Mouse (Mus musculus) heart, adult 2 months (tissue): ENCODE measurements around the gene Hoxa4. TPM values are rescaled to one million over a fixed set of nuclear protein-coding genes. Genes with fewer than 3 reads are reported as not detected.

Experiments used
- DNase-seq, 2 experiments: peaks; one replicate each; pipeline ENCODE4 v3.0.0; 2021
- H3K27ac ChIP-seq: fragments of 200-600 bp; 2 replicates; pipeline ENCODE4 v1.8.1; 2022
- H3K27me3 ChIP-seq: fragments of 200-500 bp; 2 replicates; pipeline ENCODE4 v1.6.1; 2012; ENCODE audit warnings: mild to moderate bottlenecking, low read length, inconsistent platforms, mixed read lengths; ENCODE audit not compliant: control insufficient read depth, insufficient read depth
- H3K36me3 ChIP-seq: fragments of 200-500 bp; 2 replicates; pipeline ENCODE4 v1.6.1; 2012; ENCODE audit warnings: low read length, inconsistent platforms; ENCODE audit not compliant: control insufficient read depth, insufficient read depth
- H3K4me1 ChIP-seq: fragments of 200-500 bp; 2 replicates; pipeline ENCODE4 v1.6.1; 2011; ENCODE audit warnings: low read length; ENCODE audit not compliant: control insufficient read depth, insufficient read depth
- H3K4me3 ChIP-seq: fragments of 200-600 bp; 2 replicates; pipeline ENCODE4 v1.8.1; 2022
- H3K79me2 ChIP-seq: fragments of 200-500 bp; replicated peaks from 2 replicates; pipeline ENCODE4 v1.6.1; 2012; ENCODE audit warnings: mild to moderate bottlenecking, inconsistent platforms, low read length, moderate library complexity, mixed read lengths; ENCODE audit not compliant: control insufficient read depth, insufficient read depth
- H3K9ac ChIP-seq: fragments of 200-500 bp; 2 replicates; pipeline ENCODE4 v1.6.1; 2012; ENCODE audit warnings: low read depth, mild to moderate bottlenecking, control low read depth, inconsistent platforms, low read length, mixed read lengths
- CTCF ChIP-seq: fragments of 200-600 bp; IDR thresholded peaks from 2 replicates; pipeline ENCODE4 v1.8.1; 2022; ENCODE audit warnings: antibody characterized with exemption, mild to moderate bottlenecking, moderate library complexity
- EP300 ChIP-seq: fragments of 200-500 bp; IDR thresholded peaks from 2 replicates; pipeline ENCODE4 v1.6.1; 2011; ENCODE audit warnings: low read depth, low read length, control low read depth; ENCODE audit not compliant: insufficient read depth
- POLR2A ChIP-seq: fragments of 200-500 bp; IDR thresholded peaks from 2 replicates; pipeline ENCODE4 v1.6.1; 2011; ENCODE audit warnings: mild to moderate bottlenecking, low read depth, low read length, control low read depth; ENCODE audit not compliant: insufficient read depth
- WGBS: fragments of 180-500 bp; shearing (Covaris S2); methylation state at CpG from one replicate; pipeline ENCODE4 v1.1.7; 2018; 5-methylcytosine and 5-hydroxymethylcytosine counted together
- intact Hi-C: fragments of 180-260 bp; cut with DNase I; formaldehyde crosslinking; loops from one replicate; pipeline ENCODE4 v1.15.1; 2025
- polyA plus RNA-seq: library from polyadenylated mRNA; depleted of rRNA; stranded (reverse); fragments of >200 nt; gene quantifications from 2 replicates; pipeline ENCODE4 v1.2.3, GENCODE M21; 2012
- total RNA-seq, 2 experiments: library from RNA; stranded (reverse); gene quantifications; 2 replicates each; pipeline ENCODE4 v1.2.3; 2021

Hoxa4 gene
- total and polyA plus RNA-seq, 3 experiments, result 0.14 to 0.84 (median 0.34) TPM

DNA sequence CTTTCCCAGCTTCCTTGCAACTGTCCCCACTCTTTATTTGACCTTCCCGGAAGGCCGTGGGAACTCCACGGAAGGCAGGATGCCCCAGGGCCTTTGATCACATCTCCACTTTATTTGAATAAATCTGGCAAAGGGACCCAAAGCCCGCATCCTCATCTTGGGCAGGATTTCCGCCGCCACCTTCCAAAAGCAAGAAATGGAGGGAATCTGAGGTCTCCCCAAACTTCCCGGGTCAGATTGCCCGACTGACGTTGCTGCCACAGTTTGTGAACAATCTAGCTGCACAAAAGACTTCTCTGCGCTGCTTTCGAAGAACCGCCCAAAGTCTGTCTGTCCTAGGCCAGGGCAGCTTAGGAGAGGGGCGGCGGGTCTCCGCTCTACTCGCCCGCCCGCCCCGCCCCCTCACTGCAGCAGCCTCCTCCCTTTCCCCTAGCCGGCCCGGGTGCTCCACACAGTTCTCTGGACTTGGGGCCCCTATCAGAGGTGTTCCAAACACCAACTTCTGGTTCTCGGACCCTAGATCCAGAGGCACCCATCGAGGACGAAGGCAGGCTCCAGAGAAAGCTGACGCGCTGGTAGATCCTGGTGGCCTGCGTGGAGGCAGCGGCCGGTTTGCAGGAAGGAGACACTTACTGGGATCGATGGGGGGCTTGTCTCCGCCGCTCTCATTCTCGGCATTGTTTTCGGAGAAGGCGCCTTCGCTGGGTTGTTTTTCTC lies 33.5 kb upstream of the Hoxa4 start:
- H3K4me1 ChIP-seq, result peaks cover 1% of the 10 kb centered on the region; the same call in 1 of the 2 replicates
- no peak for DNase-seq
- no peaks in the 10 kb centered on the region for H3K36me3 ChIP-seq
- 3% methylated on average over 36 of the region's 36 CpGs for WGBS
- TF ChIP-seq POLR2A (no peak), CTCF (no peak), EP300 (no peak)
- no peaks in the 10 kb centered on the region for H3K79me2 ChIP-seq
- H3K4me3 ChIP-seq, result no peak overlapping the region
- no peak overlapping the region for H3K9ac ChIP-seq
- intact Hi-C loops, result loop anchor here (5.0 kb wide), 2 partner anchors 348 to 843 kb away; no protein-coding TSS in a partner anchor
- no peak overlapping the region for H3K27ac ChIP-seq
- H3K27me3 ChIP-seq, result peaks cover 39% of the 10 kb centered on the region

- peaks cover 1% of the 10 kb centered on the region; the same call in 1 of the 2 replicates for H3K4me1 ChIP-seq
- no peak for DNase-seq
- no peak overlapping the region for H3K27ac ChIP-seq
- H3K27me3 ChIP-seq, result peaks cover 35% of the 10 kb centered on the region
- H3K79me2 ChIP-seq, result no peaks in the 10 kb centered on the region
- H3K4me3 ChIP-seq, result no peak overlapping the region
- no peak for TF ChIP-seq CTCF
- no peak for TF ChIP-seq EP300
- no peak for TF ChIP-seq POLR2A
- H3K36me3 ChIP-seq, result no peaks in the 10 kb centered on the region
- WGBS, result 12% methylated on average over 24 of the region's 24 CpGs
- intact Hi-C loops, result loop anchor here (5.0 kb wide), 2 partner anchors 347 to 842 kb away; no protein-coding TSS in a partner anchor
- H3K9ac ChIP-seq, result no peak overlapping the region
These were observed 32.6 kb upstream of the Hoxa4 start for GRCm38 (mm10) chr6:52223939-52224760.

DNA sequence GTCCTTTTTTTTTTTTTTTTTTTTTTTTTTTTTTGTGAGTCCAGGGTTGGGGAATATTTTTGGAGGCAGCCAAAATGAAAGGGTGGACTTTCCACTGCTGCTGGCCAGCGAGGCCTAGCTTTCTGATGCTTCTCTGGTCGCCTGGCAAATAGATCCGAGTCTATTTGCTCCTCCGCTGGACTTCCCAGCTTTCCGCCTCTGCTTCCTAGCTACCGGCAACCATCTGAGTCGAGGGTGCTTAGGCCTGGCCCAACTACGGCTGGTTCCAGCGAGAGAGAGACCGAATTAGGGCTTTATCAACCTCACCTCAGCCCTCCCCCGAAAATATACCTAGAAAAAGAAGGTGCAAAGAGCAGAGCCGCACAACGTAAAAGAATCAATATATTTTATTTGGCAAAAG lies 31.2 kb upstream of the Hoxa4 start:
- Histone ChIP-seq H3K4me1 (peaks cover 1% of the 10 kb centered on the region; the same call in 1 of the 2 replicates), H3K27me3 (peaks cover 38% of the 10 kb centered on the region), H3K9ac (no peak overlapping the region), H3K4me3 (no peak overlapping the region), H3K27ac (no peak overlapping the region), H3K79me2 (no peaks in the 10 kb centered on the region), H3K36me3 (no peaks in the 10 kb centered on the region)
- 48% methylated on average over 13 of the region's 13 CpGs for WGBS
- intact Hi-C loops, result loop anchor here (5.0 kb wide), 2 partner anchors 345 to 840 kb away; no protein-coding TSS in a partner anchor
- TF ChIP-seq POLR2A, result no peak
- no peak for TF ChIP-seq EP300
- TF ChIP-seq CTCF, result no peak
- DNase-seq, result no peak

- no peak overlapping the region for H3K9ac ChIP-seq
- 14% methylated on average over 21 of the region's 21 CpGs for WGBS
- H3K27ac ChIP-seq, result no peak overlapping the region
- no peaks in the 10 kb centered on the region for H3K36me3 ChIP-seq
- peaks cover 1% of the 10 kb centered on the region; the same call in 1 of the 2 replicates for H3K4me1 ChIP-seq
- no peaks in the 10 kb centered on the region for H3K79me2 ChIP-seq
- peak in 1 of 2 experiments; percentile 20 for DNase-seq
- TF ChIP-seq POLR2A (no peak), CTCF (no peak), EP300 (no peak)
- H3K4me3 ChIP-seq, result no peak overlapping the region; the same call in 1 of the 2 replicates
- H3K27me3 ChIP-seq, result peaks cover 42% of the 10 kb centered on the region
- intact Hi-C loops, result loop anchor here (1.0 to 5.0 kb wide), 4 partner anchors 11 to 840 kb away; no protein-coding TSS in a partner anchor
These were observed 30.6 kb upstream of the Hoxa4 start for GRCm38 (mm10) chr6:52221993-52222685.

DNA sequence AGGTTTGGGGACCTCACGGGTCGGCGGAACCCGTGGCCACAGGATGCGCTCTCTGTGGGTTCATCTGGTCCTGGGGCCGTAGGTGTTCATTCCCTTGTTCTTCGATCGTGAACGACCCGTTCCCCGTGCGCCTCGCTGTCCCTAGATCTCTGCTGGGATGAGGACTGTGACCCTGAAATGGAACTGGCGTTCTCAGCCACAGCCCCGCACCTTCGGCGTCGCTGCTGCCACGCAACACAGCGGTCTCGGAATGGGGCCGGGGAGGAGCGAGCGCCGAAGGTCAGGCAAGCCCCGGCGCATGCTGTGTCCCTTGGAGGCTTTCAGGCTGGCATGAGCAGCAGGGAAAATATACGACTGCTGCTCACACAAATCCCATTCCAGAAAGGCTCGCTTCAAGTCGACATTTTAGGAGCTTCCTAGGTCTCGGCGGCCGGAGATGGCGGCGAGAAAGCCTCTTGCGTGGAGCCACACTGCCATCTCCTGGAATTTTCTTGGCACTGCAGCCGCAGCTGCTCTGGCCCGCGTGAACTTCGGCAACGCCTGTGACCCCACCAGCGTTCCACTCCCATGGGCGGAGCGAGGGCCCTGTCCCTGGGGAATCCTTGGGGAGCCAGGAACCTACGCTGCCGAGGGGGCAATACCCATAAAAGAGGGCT lies 29.9 kb upstream of the Hoxa4 start, which contains the start of gene Hoxa7:
Gene Hoxa7, minus strand, starts transcription at position 518 of the 656 bp plus-strand sequence.
- Histone ChIP-seq H3K4me3 (peak within 1 kb of the TSS; percentile 58), H3K4me1 (peaks cover 1% of the 10 kb centered on the region; the same call in 1 of the 2 replicates), H3K27me3 (peaks cover 43% of the 10 kb centered on the region), H3K36me3 (no peaks in the 10 kb centered on the region), H3K27ac (no peak within 1 kb of the TSS), H3K79me2 (no peaks in the 10 kb centered on the region), H3K9ac (peak within 1 kb of the TSS; percentile 39)
- peak; percentile 90; the same call in 1 of the 2 replicates for TF ChIP-seq EP300
- no peak for TF ChIP-seq POLR2A
- 2% methylated on average over 46 of the region's 46 CpGs for WGBS
- DNase-seq, result peak; percentile 84 to 91
- intact Hi-C loops, result loop anchor here (1.0 to 5.0 kb wide), 4 partner anchors 10 to 839 kb away; no protein-coding TSS in a partner anchor
